17 mouse cellular contexts compared by ENCODE assay signal in genomic region chr11:108204202-108204894, GRCm38 (mm10).
DNase-seq lines count a peak whose midpoint lies in the region; ATAC-seq and TF ChIP-seq lines count a peak whose summit lies in the region.
"Had no signal": no experiment of that assay in that cellular context is flagged by ENCODE, and none has a peak within 500 bp of the region (broad histone marks: within the 10 kb centered on the region; RNA-seq: fewer than 3 reads in every experiment).

No protein-coding gene starts in this region.

- no peak overlapping the region for H3K4me2 ChIP-seq in forebrain, embryonic 14.5 days (ENCODE audit: low read length)
- H3K4me2 ChIP-seq in forebrain, embryonic 11.5 days (ENCODE audit: low read depth, low read length, severe bottlenecking), result no peak overlapping the region
- H3K4me2 ChIP-seq in forebrain, embryonic 16.5 days (ENCODE audit: low read length), result no peak overlapping the region
- H3K4me2 ChIP-seq in intestine, embryonic 16.5 days (ENCODE audit: low read depth, low read length), result no peak overlapping the region
- H3K4me2 ChIP-seq: limb, embryonic 13.5 days had no signal

- no peak overlapping the region for H3K4me3 ChIP-seq in forebrain, embryonic 14.5 days (ENCODE audit: low read depth, low read length)
- H3K4me3 ChIP-seq in forebrain, embryonic 11.5 days (ENCODE audit: low read depth, low read length), result no peak overlapping the region
- no peak overlapping the region for H3K4me3 ChIP-seq in layer of hippocampus, adult 2 months
- H3K4me3 ChIP-seq in forebrain, embryonic 16.5 days (replicated peaks; ENCODE audit: low read length), result no peak overlapping the region
- no peak overlapping the region for H3K4me3 ChIP-seq in intestine, embryonic 16.5 days (ENCODE audit: low read length)
- H3K4me3 ChIP-seq: left cerebral cortex, adult 2 months; limb, embryonic 13.5 days had no signal

- H3K27me3 ChIP-seq in forebrain, embryonic 14.5 days (replicated peaks; ENCODE audit: control insufficient read depth, insufficient read depth, low read length), result no peaks in the 10 kb centered on the region
- no peaks in the 10 kb centered on the region for H3K27me3 ChIP-seq in forebrain, embryonic 11.5 days (ENCODE audit: control insufficient read depth, insufficient read depth, low read length)
- H3K27me3 ChIP-seq in forebrain, embryonic 16.5 days (replicated peaks; ENCODE audit: control insufficient read depth, insufficient read depth, low read length), result no peaks in the 10 kb centered on the region
- no peaks in the 10 kb centered on the region for H3K27me3 ChIP-seq in splenic B cell, adult 2 months (ENCODE audit: control insufficient read depth, insufficient read depth, low read length, poor library complexity, severe bottlenecking)
- no peaks in the 10 kb centered on the region for H3K27me3 ChIP-seq in intestine, embryonic 16.5 days (replicated peaks; ENCODE audit: control insufficient read depth, insufficient read depth, low read length)
- H3K27me3 ChIP-seq: limb, embryonic 13.5 days had no signal

- peak; percentile 81 for ATAC-seq in forebrain, embryonic 14.5 days
- no peak for ATAC-seq in forebrain, embryonic 11.5 days (replicated peaks; ENCODE audit: low FRiP score)
- peak; percentile 61 for ATAC-seq in forebrain, embryonic 16.5 days
- no peak for ATAC-seq in intestine, embryonic 16.5 days

- peaks cover 21% of the 10 kb centered on the region for H3K4me1 ChIP-seq in forebrain, embryonic 14.5 days (ENCODE audit: control insufficient read depth, insufficient read depth, low read length)
- H3K4me1 ChIP-seq in forebrain, embryonic 11.5 days (replicated peaks; ENCODE audit: control insufficient read depth, insufficient read depth, low read length), result peaks cover 3% of the 10 kb centered on the region; the same call in 1 of the 2 replicates
- H3K4me1 ChIP-seq in forebrain, embryonic 16.5 days (replicated peaks; ENCODE audit: control insufficient read depth, insufficient read depth, low read length), result peaks cover 25% of the 10 kb centered on the region
- no peaks in the 10 kb centered on the region; the same call in 1 of the 2 replicates for H3K4me1 ChIP-seq in intestine, embryonic 16.5 days (ENCODE audit: control insufficient read depth, insufficient read depth, low read length)

- WGBS in forebrain, embryonic 14.5 days, result 35% methylated on average over 7 of the region's 7 CpGs
- 56% methylated on average over 7 of the region's 7 CpGs for WGBS in forebrain, embryonic 11.5 days
- WGBS in forebrain, embryonic 16.5 days, result 30% methylated on average over 7 of the region's 7 CpGs
- WGBS in intestine, embryonic 16.5 days, result 75% methylated on average over 7 of the region's 7 CpGs

- no peak for TF ChIP-seq CTCF in layer of hippocampus, adult 2 months (conservative IDR thresholded peaks at IDR 0.05)

- H3K27ac ChIP-seq in forebrain, embryonic 14.5 days (ENCODE audit: low read depth, low read length), result peak overlapping the region; percentile 44; the same call in 1 of the 2 replicates
- no peak overlapping the region for H3K27ac ChIP-seq in forebrain, embryonic 11.5 days (ENCODE audit: low read depth, low read length)
- peak overlapping the region; percentile 4 for H3K27ac ChIP-seq in layer of hippocampus, adult 2 months
- H3K27ac ChIP-seq in forebrain, embryonic 16.5 days (ENCODE audit: low read length), result peak overlapping the region; percentile 22
- no peak overlapping the region for H3K27ac ChIP-seq in intestine, embryonic 16.5 days (ENCODE audit: low read length)
- H3K27ac ChIP-seq: left cerebral cortex, adult 2 months; limb, embryonic 13.5 days had no signal

- H3K9ac ChIP-seq in forebrain, embryonic 14.5 days (ENCODE audit: low read length), result no peak overlapping the region
- no peak overlapping the region for H3K9ac ChIP-seq in forebrain, embryonic 11.5 days (ENCODE audit: low read length)
- H3K9ac ChIP-seq in forebrain, embryonic 16.5 days (replicated peaks; ENCODE audit: low read depth, low read length), result no peak overlapping the region
- H3K9ac ChIP-seq in intestine, embryonic 16.5 days (ENCODE audit: low read depth, low read length), result no peak overlapping the region
- H3K9ac ChIP-seq: limb, embryonic 13.5 days had no signal

- H3K9me3 ChIP-seq in forebrain, embryonic 14.5 days (replicated peaks; ENCODE audit: control insufficient read depth, low read length), result no peaks in the 10 kb centered on the region
- H3K9me3 ChIP-seq in forebrain, embryonic 11.5 days (ENCODE audit: control insufficient read depth, low read length), result no peaks in the 10 kb centered on the region
- no peaks in the 10 kb centered on the region for H3K9me3 ChIP-seq in forebrain, embryonic 16.5 days (ENCODE audit: control insufficient read depth, low read length)
- H3K9me3 ChIP-seq in intestine, embryonic 16.5 days (ENCODE audit: control insufficient read depth, low read length), result no peaks in the 10 kb centered on the region
- H3K9me3 ChIP-seq: limb, embryonic 13.5 days had no signal

- DNase-seq in forebrain, embryonic 14.5 days (ENCODE audit: low spot score), result peak; percentile 79
- no peak for DNase-seq in forebrain, embryonic 11.5 days (ENCODE audit: low spot score)
- DNase-seq in layer of hippocampus, adult 2 months (ENCODE audit: low spot score in 2 of 2), result peak in 1 of 2 experiments; percentile 44
- no peak for DNase-seq in layer of hippocampus, postnatal 10 days (ENCODE audit: low spot score in 2 of 2)
- DNase-seq in splenic B cell, adult 2 months (ENCODE audit: low read depth, low spot score), result peak; percentile 50
- no peak for DNase-seq in ovary, postnatal 36 days (ENCODE audit: low spot score)
- DNase-seq: adrenal gland, postnatal 14 days; cerebellum, adult 9-11 months; embryo, embryonic 11 days; lung, postnatal 14 days; right cerebral cortex, postnatal 4 days; thymus, adult 2 months had no signal

- H3K36me3 ChIP-seq in forebrain, embryonic 14.5 days (ENCODE audit: control insufficient read depth, insufficient read depth, low read length), result no peaks in the 10 kb centered on the region
- no peaks in the 10 kb centered on the region for H3K36me3 ChIP-seq in forebrain, embryonic 11.5 days (ENCODE audit: control insufficient read depth, insufficient read depth, low read length)
- H3K36me3 ChIP-seq in forebrain, embryonic 16.5 days (ENCODE audit: control insufficient read depth, insufficient read depth), result no peaks in the 10 kb centered on the region
- H3K36me3 ChIP-seq in splenic B cell, adult 2 months (ENCODE audit: control insufficient read depth, insufficient read depth, low read length, poor library complexity, severe bottlenecking), result no peaks in the 10 kb centered on the region
- no peaks in the 10 kb centered on the region for H3K36me3 ChIP-seq in intestine, embryonic 16.5 days (ENCODE audit: control insufficient read depth, insufficient read depth, low read length)
- H3K36me3 ChIP-seq: G1E; limb, embryonic 13.5 days had no signal

Comparison
In these comparisons a context has a peak if more than half of its experiments do, and no peak if none do; other contexts are left out.
1. ATAC-seq: peak in forebrain, embryonic 14.5 days (single experiment) and forebrain, embryonic 16.5 days (single experiment); none in forebrain, embryonic 11.5 days (single experiment) and intestine, embryonic 16.5 days (single experiment).
2. DNase-seq: peak in forebrain, embryonic 14.5 days (single experiment) and splenic B cell, adult 2 months (single experiment); none in forebrain, embryonic 11.5 days (single experiment), layer of hippocampus, postnatal 10 days (0 of 2) and ovary, postnatal 36 days (single experiment).
3. H3K27ac ChIP-seq: peak in forebrain, embryonic 14.5 days (single experiment), layer of hippocampus, adult 2 months (single experiment) and forebrain, embryonic 16.5 days (single experiment); none in forebrain, embryonic 11.5 days (single experiment) and intestine, embryonic 16.5 days (single experiment).